Mouse (Mus musculus) liver, adult 2 months (tissue): ENCODE data around the gene Slc5a5. TPM values are rescaled to one million over a fixed set of nuclear protein-coding genes. Genes with fewer than 3 reads are reported as not detected.
A peak's percentile ranks its signal among the peaks of the same experiment; 100 is the strongest.

Experiments used
- DNase-seq: peaks from one replicate; pipeline ENCODE4 v3.0.0-alpha.2; 2011; ENCODE audit warnings: low read depth, low spot score; ENCODE audit errors: extremely low read depth
- H3K27ac ChIP-seq: fragments of 200-500 bp; replicated peaks from 2 replicates; pipeline ENCODE4 v1.5.1; 2012; ENCODE audit warnings: low read depth, mild to moderate bottlenecking, control low read depth, inconsistent platforms, low read length; ENCODE audit not compliant: insufficient read depth
- H3K27me3 ChIP-seq: fragments of 200-500 bp; 2 replicates; pipeline ENCODE4 v1.6.1; 2012; ENCODE audit warnings: mild to moderate bottlenecking, moderate library complexity, low read length, inconsistent platforms; ENCODE audit not compliant: control insufficient read depth, insufficient read depth
- H3K36me3 ChIP-seq: fragments of 200-500 bp; 2 replicates; pipeline ENCODE4 v1.6.1; 2012; ENCODE audit warnings: low read length, inconsistent platforms; ENCODE audit not compliant: control insufficient read depth, insufficient read depth
- H3K4me1 ChIP-seq: fragments of 200-500 bp; 2 replicates; pipeline ENCODE4 v1.6.1; 2011; ENCODE audit warnings: low read length; ENCODE audit not compliant: control insufficient read depth, insufficient read depth
- H3K4me3 ChIP-seq: fragments of 200-500 bp; 2 replicates; pipeline ENCODE4 v1.5.1; 2011; ENCODE audit warnings: low read depth, mild to moderate bottlenecking, control low read depth, low read length, moderate library complexity; ENCODE audit not compliant: insufficient read depth
- H3K79me2 ChIP-seq: fragments of 200-500 bp; 2 replicates; pipeline ENCODE4 v1.6.1; 2012; ENCODE audit warnings: inconsistent platforms, mild to moderate bottlenecking, low read length, moderate library complexity; ENCODE audit not compliant: control insufficient read depth, insufficient read depth
- H3K9ac ChIP-seq: fragments of 200-500 bp; 2 replicates; pipeline ENCODE4 v1.6.1; 2012; ENCODE audit warnings: low read depth, mild to moderate bottlenecking, control low read depth, inconsistent platforms, low read length
- CTCF ChIP-seq: fragments of 200-500 bp; IDR thresholded peaks from 2 replicates; pipeline ENCODE4 v1.5.1; 2011; ENCODE audit warnings: low read depth, low read length, control low read depth
- POLR2A ChIP-seq: fragments of 200-500 bp; IDR thresholded peaks from 2 replicates; pipeline ENCODE4 v1.6.1; 2011; ENCODE audit warnings: low read length, control low read depth; ENCODE audit not compliant: insufficient read depth; ENCODE audit errors: extremely low read depth
- WGBS: fragments of 180-500 bp; shearing (Covaris S2); methylation state at CpG from one replicate; pipeline ENCODE4 v1.1.7; 2018; 5-methylcytosine and 5-hydroxymethylcytosine counted together
- polyA plus RNA-seq: library from polyadenylated mRNA; depleted of rRNA; stranded (reverse); fragments of >200 nt; gene quantifications from 2 replicates; pipeline ENCODE4 v1.2.3, GENCODE M21; 2012
- total RNA-seq: library from RNA; depleted of rRNA; stranded (reverse); fragments of >200 nt; gene quantifications from 2 replicates; pipeline ENCODE4 v1.2.3, GENCODE M21; 2014

Slc5a5 gene
- total and polyA plus RNA-seq, 2 experiments: not detected

DNA sequence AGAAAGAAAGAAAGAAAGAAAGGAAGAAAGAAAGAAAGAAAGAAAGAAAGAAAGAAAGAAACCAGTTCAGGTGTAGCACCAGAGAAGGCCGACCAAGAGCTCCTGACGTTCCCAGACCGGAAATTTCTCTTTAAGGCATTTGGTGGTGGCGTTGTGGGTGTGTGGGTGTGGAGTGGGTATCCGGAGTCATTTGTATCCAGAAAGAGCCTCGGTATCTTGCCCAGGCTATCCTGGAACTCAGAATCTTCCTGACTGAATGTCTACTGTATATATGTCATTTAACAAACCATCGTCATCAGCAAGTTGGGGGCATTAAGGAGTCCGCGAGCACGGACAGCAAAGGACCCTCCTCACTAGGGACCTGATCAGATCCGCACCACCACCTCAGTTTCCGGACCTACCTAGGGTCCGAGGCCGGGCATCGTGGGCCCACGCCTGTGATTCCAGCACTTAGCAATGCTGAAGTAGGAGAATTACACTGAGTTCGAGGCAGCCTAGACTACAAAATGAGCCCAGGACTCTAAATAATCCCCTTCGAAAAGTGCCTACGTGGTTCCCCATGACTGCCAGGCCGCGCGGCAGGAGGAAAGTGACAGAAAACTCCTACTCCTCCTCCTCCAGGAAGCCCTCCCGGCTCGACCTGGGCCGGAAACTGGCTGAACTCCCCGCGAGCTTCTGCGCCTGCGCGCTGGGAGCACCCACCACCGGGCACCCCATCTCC, 19.8 kb downstream of the Slc5a5 start:
- DNase-seq: peak; percentile 34
- no peaks in the 10 kb centered on the region for H3K27me3 ChIP-seq
- H3K36me3 ChIP-seq: no peaks in the 10 kb centered on the region
- 0 out of 2 replicates have a peak, but pooled peaks cover 2% of the 10 kb centered on the region for H3K4me1 ChIP-seq
- H3K4me3 ChIP-seq: peak overlapping the region; percentile 78
- H3K79me2 ChIP-seq: no peaks in the 10 kb centered on the region
- no peak overlapping the region; the same call in 1 of the 2 replicates for H3K27ac ChIP-seq
- TF ChIP-seq POLR2A: no peak
- TF ChIP-seq CTCF: no peak
- WGBS: 4% methylated on average over 31 of the region's 31 CpGs
- H3K9ac ChIP-seq: peak overlapping the region; percentile 82

DNA sequence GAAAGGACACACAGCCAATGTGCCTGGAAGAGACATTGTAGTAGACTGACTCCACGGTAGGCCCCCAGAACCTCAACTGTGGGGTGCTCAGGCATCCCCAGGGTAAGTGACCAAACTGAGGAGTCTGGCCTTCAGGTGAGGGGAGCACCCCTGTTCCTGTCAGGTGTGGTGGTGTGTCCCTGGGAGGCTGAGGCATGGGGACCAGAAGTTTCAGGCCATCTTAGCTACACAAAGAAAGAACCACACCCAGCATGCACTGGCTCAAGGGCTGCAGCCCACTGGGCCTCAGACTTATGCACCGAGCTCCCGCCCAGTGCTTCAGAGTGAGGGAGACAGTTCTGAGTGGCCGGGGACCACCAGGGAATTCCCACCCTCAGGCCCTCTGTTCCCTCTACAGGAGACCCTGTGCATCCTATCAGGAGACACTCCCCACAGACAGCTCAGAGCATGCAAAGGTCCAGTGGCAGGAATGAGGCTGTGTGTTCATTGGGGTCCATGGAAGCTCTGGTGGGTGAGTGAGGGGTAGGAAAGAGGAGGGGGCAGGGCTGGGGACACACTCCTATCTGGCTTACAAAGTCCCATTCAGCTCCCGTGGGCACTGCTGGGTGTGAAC, 21.3 kb downstream of the Slc5a5 start:
- Histone ChIP-seq H3K27me3 (no peaks in the 10 kb centered on the region), H3K4me3 (no peak overlapping the region), H3K79me2 (no peaks in the 10 kb centered on the region), H3K36me3 (no peaks in the 10 kb centered on the region), H3K9ac (no peak overlapping the region), H3K27ac (no peak overlapping the region), H3K4me1 (0 out of 2 replicates have a peak, but pooled peaks cover 2% of the 10 kb centered on the region)
- 86% methylated on average over 5 of the region's 5 CpGs for WGBS
- TF ChIP-seq POLR2A (no peak), CTCF (no peak)
- no peak for DNase-seq

DNA sequence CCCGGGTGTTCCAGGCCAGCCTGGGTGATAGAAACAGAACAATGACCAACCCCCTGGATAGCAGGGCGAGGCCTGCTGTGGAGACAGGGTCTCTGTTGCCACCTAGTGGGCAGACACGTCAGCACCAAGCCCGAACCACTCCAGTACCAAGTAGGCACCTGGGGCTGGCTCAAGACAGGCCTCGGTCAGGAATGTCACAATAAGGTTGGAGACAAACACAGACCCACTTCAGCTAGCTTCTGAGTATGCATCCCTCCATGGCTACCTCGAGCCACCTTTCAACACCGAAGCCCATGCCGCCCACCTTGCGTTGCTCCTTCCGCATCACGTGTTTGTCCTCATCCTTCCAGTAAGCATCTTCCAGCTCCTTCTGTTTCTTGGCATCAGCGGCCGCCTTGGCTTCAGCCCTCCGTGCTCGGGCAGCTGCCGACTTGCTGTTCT, 22.9 kb downstream of the Slc5a5 start:
- H3K9ac ChIP-seq: no peak overlapping the region
- 51% methylated on average over 16 of the region's 16 CpGs for WGBS
- no peaks in the 10 kb centered on the region for H3K36me3 ChIP-seq
- peaks cover 9% of the 10 kb centered on the region; the same call in 1 of the 2 replicates for H3K4me1 ChIP-seq
- H3K27ac ChIP-seq: no peak overlapping the region
- no peak overlapping the region for H3K4me3 ChIP-seq
- peak; percentile 99 for TF ChIP-seq CTCF
- no peak for TF ChIP-seq POLR2A
- no peaks in the 10 kb centered on the region for H3K79me2 ChIP-seq
- peak; percentile 40 for DNase-seq
- H3K27me3 ChIP-seq: no peaks in the 10 kb centered on the region

DNA sequence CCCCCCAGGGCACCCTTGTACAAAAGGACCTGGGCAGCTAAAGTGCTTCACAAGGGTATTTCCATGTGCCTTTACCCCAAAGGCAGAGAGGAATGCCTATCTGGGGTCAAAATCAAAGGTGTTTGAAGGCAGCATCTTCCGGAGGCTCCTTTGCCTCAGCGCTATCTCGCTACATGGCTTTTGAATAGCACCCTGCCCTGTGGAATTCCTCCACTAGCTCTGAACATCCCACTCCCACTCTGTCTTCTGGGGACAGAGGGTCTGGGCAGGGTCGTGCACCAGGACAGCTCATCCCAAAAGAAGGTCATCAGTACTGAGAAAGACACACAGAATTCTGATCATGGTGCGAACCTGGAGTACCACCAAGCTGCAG, 23.4 kb downstream of the Slc5a5 start:
- no peak for TF ChIP-seq POLR2A
- TF ChIP-seq CTCF: no peak
- no peak overlapping the region for H3K9ac ChIP-seq
- no peaks in the 10 kb centered on the region for H3K36me3 ChIP-seq
- H3K79me2 ChIP-seq: no peaks in the 10 kb centered on the region
- no peak overlapping the region for H3K27ac ChIP-seq
- H3K4me1 ChIP-seq: peaks cover 9% of the 10 kb centered on the region; the same call in 1 of the 2 replicates
- H3K4me3 ChIP-seq: no peak overlapping the region
- H3K27me3 ChIP-seq: no peaks in the 10 kb centered on the region
- no peak for DNase-seq
- WGBS: 63% methylated on average over 5 of the region's 5 CpGs

DNA sequence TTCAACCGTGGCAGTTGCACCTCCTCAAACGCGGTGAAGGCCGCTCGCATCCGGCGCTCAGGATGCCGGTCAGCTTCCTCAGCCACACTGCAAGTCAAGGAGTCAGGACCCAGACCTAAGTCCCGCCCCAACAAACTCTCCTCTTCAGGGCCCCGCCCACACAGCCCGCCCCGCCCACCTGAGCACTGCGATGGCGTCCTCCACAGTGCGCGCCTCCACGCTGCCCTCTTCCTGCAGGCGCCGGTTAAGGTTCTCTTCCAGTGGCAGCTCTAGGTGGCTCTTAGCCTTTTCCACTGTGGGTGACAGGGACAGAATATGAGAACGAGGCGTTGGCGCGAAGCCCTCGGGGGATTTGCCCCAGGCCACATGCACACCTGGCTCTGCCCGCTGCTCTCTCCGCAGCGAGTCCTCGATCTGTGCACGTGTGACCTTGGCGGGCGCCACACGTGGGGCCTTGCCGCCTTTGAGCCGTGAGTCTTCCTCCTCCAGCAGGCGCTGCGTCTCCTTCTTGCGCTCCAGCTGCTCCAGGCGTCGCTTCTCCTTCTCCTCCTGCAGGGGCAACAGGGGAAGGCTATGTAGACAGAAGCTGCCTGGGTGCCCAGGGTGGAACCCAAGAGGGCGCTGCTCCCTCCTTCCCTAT, 23.9 kb downstream of the Slc5a5 start:
- Histone ChIP-seq H3K79me2 (no peaks in the 10 kb centered on the region), H3K36me3 (no peaks in the 10 kb centered on the region), H3K4me1 (peaks cover 9% of the 10 kb centered on the region; the same call in 1 of the 2 replicates), H3K9ac (no peak overlapping the region), H3K4me3 (no peak overlapping the region), H3K27me3 (no peaks in the 10 kb centered on the region; the same call in 1 of the 2 replicates), H3K27ac (no peak overlapping the region)
- no peak for DNase-seq
- 52% methylated on average over 40 of the region's 40 CpGs for WGBS
- TF ChIP-seq CTCF (0 out of 2 replicates have a peak, but pooled peaks have one; percentile 4), POLR2A (no peak)
